Mouse (Mus musculus) heart, postnatal 36 days (tissue): ENCODE results near the gene Frmd6. TPM values are rescaled to one million over a fixed set of nuclear protein-coding genes. Genes with fewer than 3 reads are reported as not detected.

Source experiments
- DNase-seq, 2 experiments: peaks; one replicate each; pipeline ENCODE4 v3.0.0; 2021 to 2022
- intact Hi-C: fragments of 180-260 bp; cut with DNase I; formaldehyde crosslinking; loops from one replicate; pipeline ENCODE4 v1.15.1; 2025
- total RNA-seq, 2 experiments: library from RNA; stranded (reverse); gene quantifications; 2 replicates each; pipeline ENCODE4 v1.2.3; 2021

Gene Frmd6
- total RNA-seq, 2 experiments from 2014 or later = 33.4 to 39.1 TPM

- intact Hi-C loops = no loop called here
- no peak for DNase-seq
Measured at GRCm38 (mm10) chr12:70885576-70885975, 60.3 kb downstream of the Frmd6 start.

GRCm38 (mm10) chr12:70890405-70890804 lies 65.1 kb downstream of the Frmd6 start:
- DNase-seq = no peak
- intact Hi-C loops = no loop called here

DNA sequence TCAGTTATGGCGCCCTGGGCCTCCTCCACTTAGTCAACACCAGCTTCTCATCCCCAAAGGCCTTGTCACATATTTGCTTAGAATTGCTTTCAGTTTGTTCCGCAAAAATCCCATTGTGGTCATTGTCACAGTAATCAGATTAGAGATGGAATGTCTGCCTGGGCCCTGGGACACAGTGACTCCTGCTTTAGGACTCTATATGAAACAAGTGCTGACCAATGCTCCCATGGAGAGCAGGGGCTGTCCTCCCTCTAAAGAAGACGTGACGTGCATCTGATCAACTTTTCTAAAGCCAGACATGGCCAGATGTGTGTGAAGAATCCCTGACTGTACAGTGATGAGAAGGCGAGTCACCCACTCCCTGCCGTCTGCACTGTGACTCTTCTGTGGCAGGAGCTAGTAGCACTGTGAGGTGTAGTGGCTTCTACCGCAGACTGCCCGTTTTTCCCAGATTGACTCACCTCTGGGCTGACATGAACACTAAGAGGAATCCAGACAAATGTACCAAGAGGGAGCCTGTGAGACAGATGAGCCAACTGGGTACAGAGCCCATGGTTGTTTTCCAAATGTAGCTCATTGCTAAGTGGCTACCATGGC lies 65.7 kb downstream of the Frmd6 start:
- intact Hi-C loops = no loop called here

GRCm38 (mm10) chr12:70895275-70895674 lies 70.0 kb downstream of the Frmd6 start:
- DNase-seq = no peak

More for the DNA sequence above, 65.7 kb downstream of the Frmd6 start:
- DNase-seq = no peak

DNA sequence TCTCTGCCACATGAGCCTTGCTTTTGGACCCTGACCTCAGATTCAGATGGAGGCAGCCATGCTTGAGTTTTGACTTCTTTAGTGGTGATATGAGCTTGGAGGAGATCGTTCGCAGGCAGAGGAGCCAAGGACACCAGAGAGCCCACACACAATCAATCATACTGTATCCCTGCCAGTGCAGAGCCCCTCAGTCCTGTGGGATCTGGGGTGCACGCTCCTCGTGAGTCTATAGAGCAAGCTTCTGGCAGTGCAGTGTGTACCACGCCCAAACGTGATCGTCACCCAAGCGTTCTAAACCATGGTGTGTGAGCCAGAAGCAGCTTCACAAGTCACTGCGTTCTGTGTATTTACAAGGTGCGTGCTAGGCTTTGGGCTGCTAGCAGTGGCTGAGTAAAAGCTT lies 70.8 kb downstream of the Frmd6 start:
- intact Hi-C loops = no loop called here
- DNase-seq = no peak

More at GRCm38 (mm10) chr12:70895275-70895674, 70.0 kb downstream of the Frmd6 start:
- intact Hi-C loops = no loop called here

- DNase-seq = no peak
- intact Hi-C loops = no loop called here
Measured at GRCm38 (mm10) chr12:70897434-70897833, 72.1 kb downstream of the Frmd6 start.

DNA sequence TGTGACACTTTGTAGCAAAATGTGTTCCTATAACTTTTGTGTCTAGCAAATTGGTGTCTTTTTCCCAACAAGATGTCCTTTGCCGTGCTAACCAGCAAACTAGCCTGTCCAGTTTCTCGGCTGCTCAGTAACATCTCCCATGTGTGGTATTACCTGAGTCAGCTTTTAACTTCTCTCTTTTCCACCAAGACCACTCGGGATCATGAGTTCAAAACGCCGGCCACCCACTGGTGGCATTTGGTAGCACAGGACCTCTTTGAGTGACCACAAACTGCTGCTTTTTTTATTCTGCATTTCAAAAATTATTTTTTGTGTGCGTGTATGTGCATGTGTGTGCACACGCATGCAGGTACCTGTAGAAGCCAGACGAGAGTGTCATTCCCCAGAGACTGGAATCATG lies 73.1 kb downstream of the Frmd6 start:
- no peak for DNase-seq
- intact Hi-C loops = no loop called here

DNA sequence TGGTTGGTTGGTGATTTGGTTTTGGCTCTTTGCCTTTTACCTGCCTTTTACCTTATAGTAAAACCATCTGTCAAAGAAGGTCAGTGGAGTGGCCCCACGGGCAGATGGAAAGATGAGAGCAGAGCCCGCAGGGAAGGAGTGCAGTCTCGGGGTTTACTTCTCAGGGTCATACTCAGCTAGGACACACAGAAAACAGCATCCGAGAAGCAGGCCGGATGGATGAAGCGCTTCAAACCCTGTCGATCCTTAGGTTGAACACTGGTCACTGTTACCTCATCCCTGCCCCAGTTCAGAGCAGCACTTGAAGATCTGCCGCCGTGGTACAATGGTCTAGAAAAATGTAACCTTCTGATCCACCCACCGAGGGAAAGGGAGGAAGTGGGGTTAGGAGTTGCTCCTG lies 79.2 kb downstream of the Frmd6 start:
- DNase-seq = no peak
- intact Hi-C loops = no loop called here

DNA sequence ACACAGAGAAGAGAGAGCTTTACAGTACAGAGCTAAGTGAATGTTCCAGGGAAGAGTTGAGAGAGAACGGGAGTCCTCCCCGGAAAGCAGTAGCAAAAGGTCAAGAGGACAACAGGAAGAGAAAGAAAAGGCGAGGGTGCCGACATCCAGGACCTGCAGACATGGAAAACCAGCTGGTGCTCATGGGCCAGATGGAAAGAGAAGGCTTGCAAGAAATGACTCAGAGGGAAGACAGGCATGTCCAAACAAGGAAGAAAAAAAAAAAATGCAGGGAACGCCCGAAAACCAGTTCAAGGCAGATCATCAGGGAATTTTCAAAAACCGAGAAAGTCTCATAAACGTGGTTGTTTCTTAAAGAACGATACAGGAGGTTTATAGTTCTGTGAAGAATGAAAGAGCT lies 81.6 kb downstream of the Frmd6 start:
- intact Hi-C loops = no loop called here
- no peak for DNase-seq

DNA sequence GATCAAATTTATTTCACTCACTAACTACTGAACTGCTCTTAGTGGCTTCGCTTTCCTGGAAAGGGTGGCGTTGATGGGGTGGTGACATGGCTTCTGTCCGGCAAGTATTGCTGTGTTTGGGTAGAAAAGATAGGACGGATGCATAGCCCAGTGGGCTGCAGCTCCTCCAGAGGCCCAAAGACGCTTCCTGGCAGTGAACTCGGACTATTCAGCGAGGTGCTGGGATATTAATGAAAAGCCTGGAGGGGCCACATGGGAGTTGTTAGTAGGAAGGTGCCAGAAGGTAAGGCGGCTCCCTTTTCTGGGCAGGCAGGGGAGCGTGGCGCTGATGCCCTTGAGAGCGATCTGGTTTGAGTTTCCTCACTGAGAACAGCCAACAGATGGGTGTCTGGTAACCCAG lies 82.3 kb downstream of the Frmd6 start:
- intact Hi-C loops = loop anchor here (2.0 kb wide), 1 partner anchor 81 kb away; no protein-coding TSS in a partner anchor

DNA sequence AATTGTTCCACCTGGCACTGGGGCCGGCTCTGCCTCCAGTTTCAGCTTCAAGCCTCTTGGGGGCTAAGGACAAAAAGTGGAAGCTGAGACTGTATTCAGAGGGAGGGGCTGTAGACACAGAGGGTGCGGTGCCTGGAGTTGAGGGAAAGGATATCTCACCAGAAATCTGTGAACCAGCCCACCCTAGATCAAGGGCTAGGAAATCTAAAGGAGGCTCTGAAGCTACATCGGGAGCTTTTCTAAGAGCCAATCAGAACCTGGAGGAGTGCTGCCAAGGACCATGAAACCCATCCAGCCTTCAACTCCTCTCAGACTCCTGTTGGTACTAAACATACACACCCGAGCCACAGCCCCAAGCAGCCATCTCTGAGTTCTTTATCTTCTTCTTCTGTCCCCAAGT lies 82.8 kb downstream of the Frmd6 start:
- intact Hi-C loops = loop anchor here (2.0 kb wide), 1 partner anchor 81 kb away; no protein-coding TSS in a partner anchor
- DNase-seq = no peak

More for the DNA sequence above, 82.3 kb downstream of the Frmd6 start:
- DNase-seq = no peak

GRCm38 (mm10) chr12:70910241-70910720 lies 85.0 kb downstream of the Frmd6 start:
- intact Hi-C loops = loop anchor here (5.0 to 10.0 kb wide), 2 partner anchors 565 to 678 kb away; partner anchors contain the start of genes Pygl and Trim9

DNA sequence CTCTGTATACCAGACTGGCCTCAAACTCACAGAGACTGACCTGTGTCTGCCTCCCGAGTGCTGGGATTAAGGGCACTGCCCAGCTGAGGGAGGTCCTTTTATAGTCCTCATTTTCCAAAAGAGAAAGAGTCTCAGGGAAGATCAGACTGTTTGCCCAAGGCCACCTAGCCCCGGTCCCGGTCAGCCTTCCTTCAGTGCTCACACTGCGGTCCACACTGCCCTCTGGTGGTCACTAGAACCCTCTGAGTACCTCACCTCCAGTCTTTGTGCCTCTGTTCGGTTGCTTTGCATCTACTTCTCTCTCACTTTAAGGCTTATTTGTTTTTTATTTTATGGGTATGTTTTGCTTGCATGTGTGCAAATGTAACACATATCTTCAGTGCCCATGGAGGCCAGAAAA lies 85.7 kb downstream of the Frmd6 start:
- peak; percentile 86 to 87 for DNase-seq
- intact Hi-C loops = loop anchor here (1.0 to 10.0 kb wide), 3 partner anchors 416 to 679 kb away; partner anchors contain the start of genes Pygl and Trim9

More at GRCm38 (mm10) chr12:70910241-70910720, 85.0 kb downstream of the Frmd6 start:
- DNase-seq = peak; percentile 86 to 88

DNA sequence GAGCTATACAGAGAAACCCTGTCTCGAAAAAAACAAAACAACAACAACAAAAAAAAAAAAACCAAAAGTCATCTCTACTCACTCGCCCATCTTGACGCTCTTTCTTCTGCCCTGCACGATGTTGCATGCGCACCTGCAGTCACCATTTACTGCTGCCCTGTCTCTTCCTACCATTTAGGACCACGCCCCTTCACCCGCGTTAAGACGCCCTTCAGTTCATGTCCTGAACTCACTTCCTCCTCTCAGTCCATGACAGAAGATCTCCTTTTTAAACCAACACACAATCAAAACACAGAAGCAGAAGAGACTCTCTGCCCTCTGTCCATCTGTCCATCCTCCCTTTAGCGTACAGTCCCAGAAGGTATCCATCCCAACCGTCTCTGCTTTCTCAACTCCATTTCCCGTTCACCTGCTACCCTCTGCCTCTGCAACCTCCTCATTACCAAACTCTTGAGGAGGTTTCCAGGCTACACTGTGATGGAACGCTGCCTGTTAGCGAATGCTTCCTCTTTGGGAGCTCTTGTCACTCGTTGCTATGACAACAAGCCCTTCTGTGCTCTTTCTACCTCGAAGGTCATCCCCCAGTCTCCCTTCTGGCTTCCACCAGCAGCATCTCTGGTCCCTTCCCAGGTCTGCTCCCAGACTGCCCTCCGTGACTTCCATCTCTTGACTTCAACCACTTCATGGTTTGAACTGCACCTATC lies 86.5 kb downstream of the Frmd6 start:
- DNase-seq = no peak
- intact Hi-C loops = loop anchor here (1.0 to 10.0 kb wide), 3 partner anchors 417 to 680 kb away; partner anchors contain the start of genes Pygl and Trim9

DNA sequence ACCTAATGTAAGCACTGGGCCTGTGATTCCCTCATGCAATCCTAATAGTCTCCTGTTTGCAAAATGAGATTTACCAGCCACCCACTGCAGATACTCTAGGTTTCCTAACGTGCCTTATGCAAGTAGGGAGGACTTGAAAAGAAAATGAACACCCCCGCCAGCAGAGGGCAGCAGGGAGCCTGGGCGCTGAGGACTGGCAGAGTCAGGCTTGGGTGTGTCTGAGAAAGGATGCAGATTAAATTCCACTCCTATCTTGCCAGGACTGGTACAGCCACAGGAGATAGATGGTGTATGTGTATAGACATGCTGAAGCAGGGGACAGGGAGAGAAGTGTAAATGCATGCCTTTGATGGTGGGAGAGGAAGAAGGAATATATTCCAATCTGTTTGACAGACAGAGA lies 88.1 kb downstream of the Frmd6 start:
- intact Hi-C loops = loop anchor here (5.0 to 10.0 kb wide), 2 partner anchors 569 to 681 kb away; partner anchors contain the start of genes Pygl and Trim9
- peak; percentile 65 to 77 for DNase-seq

- peak; percentile 40 to 42 for DNase-seq
- intact Hi-C loops = loop anchor here (5.0 to 10.0 kb wide), 2 partner anchors 570 to 682 kb away; partner anchors contain the start of genes Pygl and Trim9
Measured at GRCm38 (mm10) chr12:70914387-70914786, 89.1 kb downstream of the Frmd6 start.

DNA sequence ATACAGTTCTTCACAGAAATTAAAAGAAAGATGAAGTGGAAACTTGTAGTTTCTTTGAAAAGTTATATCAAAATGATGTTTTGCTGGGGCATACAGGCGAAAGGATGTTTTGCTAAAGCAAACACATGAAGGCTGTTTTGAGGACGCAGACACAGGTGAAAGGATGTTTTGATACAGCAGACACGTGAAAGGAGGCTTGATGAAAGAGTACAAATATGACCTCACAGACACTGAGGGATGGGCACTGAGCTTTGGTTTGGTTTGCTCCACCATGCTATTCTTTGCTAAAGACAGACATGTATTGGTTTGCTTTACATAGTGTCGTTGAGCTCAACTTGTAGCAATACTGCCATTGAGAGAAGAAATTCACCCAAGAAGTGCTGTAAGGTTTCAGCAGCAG lies 104.5 kb downstream of the Frmd6 start:
- intact Hi-C loops = no loop called here
- no peak for DNase-seq

DNA sequence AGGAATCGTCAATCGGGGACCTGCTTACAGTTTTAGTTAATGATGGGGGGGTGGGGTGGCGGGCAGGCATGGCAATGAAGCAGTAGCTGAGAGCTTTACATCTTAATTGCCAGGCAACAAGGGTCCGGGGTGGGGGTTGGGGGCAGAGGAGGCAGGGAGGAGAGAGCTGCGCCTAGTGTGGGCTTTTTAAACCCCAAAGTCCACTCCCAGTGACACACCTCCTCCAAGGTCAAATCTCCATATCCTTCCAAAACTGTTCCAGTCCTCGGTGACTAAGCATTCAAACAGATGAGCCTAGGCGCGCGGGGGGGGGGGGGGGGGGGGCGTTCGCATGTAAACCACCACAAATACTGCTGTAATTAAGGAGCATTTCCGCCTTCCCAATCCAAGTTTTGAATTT lies 111.8 kb downstream of the Frmd6 start:
- intact Hi-C loops = no loop called here
- DNase-seq = peak in 1 of 2 experiments; percentile 11

GRCm38 (mm10) chr12:70937571-70938384 lies 112.5 kb downstream of the Frmd6 start, which contains the start of gene Actr10:
Gene Actr10, plus strand, starts transcription at chr12:70937857.
- intact Hi-C loops = loop anchor here (2.0 kb wide), 1 partner anchor 31 kb away; no protein-coding TSS in a partner anchor
- peak; percentile 96 for DNase-seq

GRCm38 (mm10) chr12:70940806-70941205 lies 115.5 kb downstream of the Frmd6 start:
- intact Hi-C loops = no loop called here
- no peak for DNase-seq
